27 mouse cellular contexts compared by ENCODE assay signal in the genomic region with DNA sequence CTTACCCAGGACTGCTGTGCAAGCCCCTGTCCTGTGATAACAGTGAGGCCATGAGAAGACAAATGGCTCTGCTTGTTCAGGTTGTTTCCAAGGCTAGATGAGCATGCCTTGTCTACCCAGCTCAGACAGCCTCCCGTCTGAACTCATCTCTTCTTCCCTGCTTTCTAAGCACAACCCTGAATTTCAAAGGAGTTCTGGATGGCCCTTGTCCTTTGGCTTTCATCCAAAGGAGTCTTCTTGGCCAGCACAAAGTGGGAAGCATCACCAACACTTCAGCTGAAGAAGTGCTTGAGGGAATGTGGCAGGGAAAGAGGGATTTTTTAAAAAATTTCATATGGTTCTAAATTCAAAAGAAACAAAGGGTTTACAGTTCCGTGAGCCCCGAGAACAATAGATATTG. TPM values are rescaled to one million over a fixed set of nuclear protein-coding genes. Genes with fewer than 3 reads are reported as not detected.
DNase-seq lines count a peak whose midpoint lies in the region; ATAC-seq and TF ChIP-seq lines count a peak whose summit lies in the region.
"Had no signal": no experiment of that assay in that cellular context is flagged by ENCODE, and none has a peak within 500 bp of the region (broad histone marks: within the 10 kb centered on the region; RNA-seq: fewer than 3 reads in every experiment).

No protein-coding gene starts in this region.

- H3K27ac ChIP-seq in lung, embryonic 14.5 days (ENCODE audit: low read depth): no peak overlapping the region
- no peak overlapping the region for H3K27ac ChIP-seq in lung, postnatal 0 days (ENCODE audit: low read length)
- H3K27ac ChIP-seq in liver, postnatal 0 days (ENCODE audit: low read depth): no peak overlapping the region
- H3K27ac ChIP-seq: forebrain, embryonic 10.5 days; forebrain, embryonic 13.5 days; heart, adult 2 months; heart, embryonic 10.5 days; heart, embryonic 13.5 days; hindbrain, embryonic 14.5 days had no signal

- H3K4me2 ChIP-seq in lung, embryonic 14.5 days: no peak overlapping the region
- no peak overlapping the region for H3K4me2 ChIP-seq in lung, postnatal 0 days (replicated peaks; ENCODE audit: low read depth, low read length)
- H3K4me2 ChIP-seq in liver, postnatal 0 days (ENCODE audit: low read depth, low read length): no peak overlapping the region
- H3K4me2 ChIP-seq: forebrain, embryonic 13.5 days; heart, embryonic 13.5 days; hindbrain, embryonic 14.5 days had no signal

- 0 out of 2 replicates have a peak, but pooled peaks cover 6% of the 10 kb centered on the region for H3K4me1 ChIP-seq in lung, embryonic 14.5 days (ENCODE audit: insufficient read depth)
- H3K4me1 ChIP-seq in lung, postnatal 0 days (ENCODE audit: insufficient read depth, low read depth, low read length): peaks cover 7% of the 10 kb centered on the region
- H3K4me1 ChIP-seq in liver, postnatal 0 days (ENCODE audit: insufficient read depth): no peaks in the 10 kb centered on the region

- peak; percentile 60 for ATAC-seq in lung, embryonic 14.5 days (ENCODE audit: insufficient read depth)
- ATAC-seq in lung, postnatal 0 days: no peak
- ATAC-seq in liver, postnatal 0 days: no peak
- ATAC-seq: forebrain, embryonic 13.5 days; forebrain, embryonic 16.5 days; Patski had no signal

- no peak for TF ChIP-seq EP300 in lung, postnatal 0 days (IDR thresholded peaks at IDR 0.05)
- TF ChIP-seq EP300 in liver, postnatal 0 days (IDR thresholded peaks at IDR 0.05; ENCODE audit: low read depth): no peak

- H3K27me3 ChIP-seq in lung, embryonic 14.5 days (ENCODE audit: insufficient read depth, low read length): peaks cover 36% of the 10 kb centered on the region
- peaks cover 11% of the 10 kb centered on the region; the same call in 1 of the 2 replicates for H3K27me3 ChIP-seq in lung, postnatal 0 days (replicated peaks; ENCODE audit: insufficient read depth, low read length)
- peaks cover 37% of the 10 kb centered on the region for H3K27me3 ChIP-seq in liver, postnatal 0 days (ENCODE audit: insufficient read depth, low read length)
- H3K27me3 ChIP-seq: CH12.LX had no signal

- 41% methylated on average over 3 of the region's 3 CpGs for WGBS in lung, embryonic 14.5 days
- WGBS in lung, postnatal 0 days: 51% methylated on average over 3 of the region's 3 CpGs
- 79% methylated on average over 3 of the region's 3 CpGs for WGBS in liver, postnatal 0 days (ENCODE audit: insufficient replicate concordance)

- no peak for TF ChIP-seq CTCF in lung, embryonic 14.5 days (IDR thresholded peaks at IDR 0.05; ENCODE audit: low read depth)
- no peak for TF ChIP-seq CTCF in lung, postnatal 0 days (IDR thresholded peaks at IDR 0.05)
- TF ChIP-seq CTCF in liver, postnatal 0 days (IDR thresholded peaks at IDR 0.05; ENCODE audit: low read depth): no peak

- DNase-seq in lung, embryonic 14.5 days: peak; percentile 88
- no peak for DNase-seq in lung, adult 18-20 months
- DNase-seq in lung, postnatal 0 days (ENCODE audit: low spot score): peak; percentile 70
- peak; percentile 39 for DNase-seq in lung, postnatal 25 days (ENCODE audit: low spot score)
- no peak for DNase-seq in embryo, embryonic 11 days
- DNase-seq in liver, postnatal 0 days: no peak
- no peak for DNase-seq in embryo, embryonic 10.5 days (ENCODE audit: low spot score)
- DNase-seq: adrenal gland, postnatal 10 days; adrenal gland, postnatal 36 days; B cell, adult 2 months; cerebellum, adult 18-20 months; cerebellum, adult 9-11 months; cerebellum, postnatal 25 days; gastrocnemius, postnatal 10 days; gastrocnemius, postnatal 36 days; heart, adult 2 months; heart, postnatal 14 days; heart, postnatal 4 days had no signal

- no peak overlapping the region for H3K9ac ChIP-seq in lung, embryonic 14.5 days
- no peak overlapping the region for H3K9ac ChIP-seq in lung, postnatal 0 days (replicated peaks; ENCODE audit: low read depth)
- no peak overlapping the region for H3K9ac ChIP-seq in liver, postnatal 0 days (replicated peaks)
- H3K9ac ChIP-seq: forebrain, embryonic 13.5 days; heart, embryonic 13.5 days; hindbrain, embryonic 14.5 days had no signal

- H3K4me3 ChIP-seq in lung, embryonic 14.5 days (ENCODE audit: low read depth, low read length): no peak overlapping the region
- no peak overlapping the region for H3K4me3 ChIP-seq in lung, postnatal 0 days (ENCODE audit: low read depth, low read length)
- no peak overlapping the region for H3K4me3 ChIP-seq in liver, postnatal 0 days (ENCODE audit: low read depth, low read length)
- H3K4me3 ChIP-seq: forebrain, embryonic 10.5 days; forebrain, embryonic 13.5 days; heart, adult 2 months; heart, embryonic 10.5 days; heart, embryonic 13.5 days had no signal

- no peaks in the 10 kb centered on the region for H3K36me3 ChIP-seq in lung, embryonic 14.5 days (ENCODE audit: insufficient read depth)
- H3K36me3 ChIP-seq in lung, postnatal 0 days (ENCODE audit: insufficient read depth, low read length): no peaks in the 10 kb centered on the region
- no peaks in the 10 kb centered on the region for H3K36me3 ChIP-seq in liver, postnatal 0 days (replicated peaks; ENCODE audit: insufficient read depth, low read length)
- H3K36me3 ChIP-seq: forebrain, embryonic 10.5 days; G1E; heart, embryonic 10.5 days; heart, embryonic 13.5 days had no signal

- H3K9me3 ChIP-seq in lung, embryonic 14.5 days (ENCODE audit: low read depth, low read length): no peaks in the 10 kb centered on the region
- H3K9me3 ChIP-seq in lung, postnatal 0 days (ENCODE audit: low read length): no peaks in the 10 kb centered on the region
- no peaks in the 10 kb centered on the region for H3K9me3 ChIP-seq in liver, postnatal 0 days (ENCODE audit: low read length)
- H3K9me3 ChIP-seq: forebrain, embryonic 10.5 days; forebrain, embryonic 13.5 days; heart, embryonic 10.5 days had no signal

RNA-seq across cellular contexts. Expression of a gene that starts 3.8 kb away (rescaled TPM):
- 1.0 and 1.2 TPM in 2 replicates for polyA plus RNA-seq in lung, embryonic 14.5 days (2014; fragmentation: Nextera tagmentation; extraction: Ambion mirVana)
- polyA plus RNA-seq in lung, postnatal 0 days (2015; fragmentation: Nextera tagmentation; extraction: Ambion mirVana): 0.04 and 0.10 TPM in 2 replicates
- 0.05 and 0.07 TPM in 2 replicates for polyA plus RNA-seq in liver, postnatal 0 days (2015; fragmentation: Nextera tagmentation; extraction: Ambion mirVana)
- polyA plus RNA-seq: G1E, Patski had no signal

Comparison
In these comparisons a context has a peak if more than half of its experiments do, and no peak if none do; other contexts are left out.
1. DNase-seq: peak in lung, embryonic 14.5 days (single experiment), lung, postnatal 0 days (single experiment) and lung, postnatal 25 days (single experiment); none in lung, adult 18-20 months (0 of 2), embryo, embryonic 11 days (single experiment), liver, postnatal 0 days (single experiment) and embryo, embryonic 10.5 days (single experiment).